Mouse (Mus musculus): ENCODE data around the gene Iqsec1.

- TF ChIP-seq CTCF (IDR thresholded peaks at IDR 0.05; ENCODE audit: low read depth) = no peak
- TF ChIP-seq EP300 (IDR thresholded peaks at IDR 0.05; ENCODE audit: low read depth) = no peak
Observed at GRCm38 (mm10) chr6:91001566-91001965, 13.1 kb upstream of the Iqsec1 start.
